Mouse (Mus musculus) stomach, embryonic 15.5 days (tissue): ENCODE data around the gene Clasp1. TPM values are rescaled to one million over a fixed set of nuclear protein-coding genes. Genes with fewer than 3 reads are reported as not detected.
A peak's percentile ranks its signal among the peaks of the same experiment; 100 is the strongest.

Experiments
- ATAC-seq: fragments of 200-750 bp; cut with Nextera tagmentation; 2 replicates; pipeline ENCODE4 v1.8.0; 2017; ENCODE audit warnings: low read depth, moderate number of reproducible peaks, moderate TSS enrichment; ENCODE audit not compliant: insufficient read depth, low FRiP score
- H3K27ac ChIP-seq: fragments of 300-500 bp; sonication (generic); 2 replicates; pipeline ENCODE4 v1.5.1; 2015; ENCODE audit warnings: mild to moderate bottlenecking, inconsistent platforms
- H3K27me3 ChIP-seq: fragments of 300-500 bp; sonication (generic); replicated peaks from 2 replicates; pipeline ENCODE4 v1.6.1; 2015; ENCODE audit warnings: inconsistent platforms
- H3K36me3 ChIP-seq: fragments of 300-500 bp; sonication (generic); 2 replicates; pipeline ENCODE4 v1.6.1; 2015; ENCODE audit warnings: inconsistent platforms
- H3K4me1 ChIP-seq: fragments of 300-500 bp; sonication (generic); 2 replicates; pipeline ENCODE4 v1.6.1; 2015; ENCODE audit warnings: inconsistent platforms
- H3K4me2 ChIP-seq: fragments of 300-500 bp; sonication (generic); 2 replicates; pipeline ENCODE4 v1.6.1; 2015; ENCODE audit warnings: mild to moderate bottlenecking, inconsistent platforms
- H3K4me3 ChIP-seq: fragments of 300-500 bp; sonication (generic); replicated peaks from 2 replicates; pipeline ENCODE4 v1.5.1; 2015; ENCODE audit warnings: inconsistent platforms
- H3K9ac ChIP-seq: fragments of 300-500 bp; sonication (generic); 2 replicates; pipeline ENCODE4 v1.6.1; 2015; ENCODE audit warnings: inconsistent platforms
- H3K9me3 ChIP-seq: fragments of 300-500 bp; sonication (generic); 2 replicates; pipeline ENCODE4 v1.6.1; 2016; ENCODE audit warnings: inconsistent platforms
- WGBS: fragments of 180-500 bp; shearing (Covaris S2); methylation state at CpG from one replicate; pipeline ENCODE4 v1.1.7; 2015; 5-methylcytosine and 5-hydroxymethylcytosine counted together
- polyA plus RNA-seq: library from polyadenylated mRNA; unstranded; fragments of >200 nt; fragmentation: Nextera tagmentation; extraction: Ambion mirVana; gene quantifications from 2 replicates; pipeline ENCODE4 v1.2.1, GENCODE M21; 2015

Clasp1 gene
- polyA plus RNA-seq, 1 experiment from 2014 or later, result 38.7 TPM

DNA sequence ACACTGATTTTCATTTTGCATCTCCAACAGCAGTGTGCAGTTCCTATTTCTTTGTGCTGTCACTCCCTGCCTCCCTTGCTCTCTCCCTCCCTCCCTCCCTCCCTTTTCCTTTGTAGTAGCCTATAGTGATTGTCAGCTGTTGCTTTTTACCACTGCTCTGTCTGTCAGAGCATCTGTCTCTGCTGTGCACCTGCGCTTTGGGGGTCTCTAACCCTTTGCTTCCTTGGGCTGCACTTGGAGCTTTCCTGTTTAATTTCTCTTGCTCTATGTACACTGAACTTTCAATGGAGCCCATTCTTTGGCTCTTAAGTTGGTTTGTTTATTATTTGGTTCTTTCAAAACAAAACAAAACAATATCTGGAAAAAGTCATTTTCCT lies 69.0 kb downstream of the Clasp1 start:
- 34% methylated on average over 1 of the region's 1 CpGs for WGBS
- Histone ChIP-seq H3K4me2 (peak overlapping the region; percentile 69; the same call in 1 of the 2 replicates), H3K9ac (no peak overlapping the region), H3K4me1 (0 out of 2 replicates have a peak, but pooled peaks cover 5% of the 10 kb centered on the region), H3K9me3 (no peaks in the 10 kb centered on the region), H3K27ac (peak overlapping the region; percentile 41; the same call in 1 of the 2 replicates), H3K27me3 (no peaks in the 10 kb centered on the region), H3K4me3 (no peak overlapping the region), H3K36me3 (peaks cover 20% of the 10 kb centered on the region; the same call in 1 of the 2 replicates)
- no peak for ATAC-seq

DNA sequence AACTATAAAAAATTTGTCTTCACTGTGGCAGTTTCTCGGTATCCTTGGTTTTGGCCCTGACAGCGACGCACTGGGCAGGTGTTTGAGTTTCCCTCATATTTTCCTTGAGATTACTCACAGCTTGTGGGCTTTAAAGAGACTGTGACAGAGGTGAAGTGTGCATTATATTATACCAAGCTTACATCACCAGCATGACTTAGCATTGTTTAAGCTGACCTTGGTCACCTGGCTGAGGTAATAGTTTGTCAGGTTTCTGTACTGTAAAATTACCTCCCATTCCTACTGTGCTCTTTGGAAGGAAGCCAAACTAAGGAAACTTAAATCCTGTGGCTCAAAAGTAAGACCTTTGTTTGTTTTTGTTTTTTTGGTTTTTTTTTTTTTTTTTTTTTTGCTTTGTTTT lies 69.4 kb downstream of the Clasp1 start:
- Histone ChIP-seq H3K9ac (no peak overlapping the region), H3K27me3 (no peaks in the 10 kb centered on the region), H3K27ac (peak overlapping the region; percentile 98), H3K36me3 (peaks cover 20% of the 10 kb centered on the region; the same call in 1 of the 2 replicates), H3K4me3 (no peak overlapping the region), H3K4me1 (0 out of 2 replicates have a peak, but pooled peaks cover 5% of the 10 kb centered on the region), H3K9me3 (no peaks in the 10 kb centered on the region), H3K4me2 (peak overlapping the region; percentile 69; the same call in 1 of the 2 replicates)
- ATAC-seq, result no peak
- 39% methylated on average over 3 of the region's 3 CpGs for WGBS

DNA sequence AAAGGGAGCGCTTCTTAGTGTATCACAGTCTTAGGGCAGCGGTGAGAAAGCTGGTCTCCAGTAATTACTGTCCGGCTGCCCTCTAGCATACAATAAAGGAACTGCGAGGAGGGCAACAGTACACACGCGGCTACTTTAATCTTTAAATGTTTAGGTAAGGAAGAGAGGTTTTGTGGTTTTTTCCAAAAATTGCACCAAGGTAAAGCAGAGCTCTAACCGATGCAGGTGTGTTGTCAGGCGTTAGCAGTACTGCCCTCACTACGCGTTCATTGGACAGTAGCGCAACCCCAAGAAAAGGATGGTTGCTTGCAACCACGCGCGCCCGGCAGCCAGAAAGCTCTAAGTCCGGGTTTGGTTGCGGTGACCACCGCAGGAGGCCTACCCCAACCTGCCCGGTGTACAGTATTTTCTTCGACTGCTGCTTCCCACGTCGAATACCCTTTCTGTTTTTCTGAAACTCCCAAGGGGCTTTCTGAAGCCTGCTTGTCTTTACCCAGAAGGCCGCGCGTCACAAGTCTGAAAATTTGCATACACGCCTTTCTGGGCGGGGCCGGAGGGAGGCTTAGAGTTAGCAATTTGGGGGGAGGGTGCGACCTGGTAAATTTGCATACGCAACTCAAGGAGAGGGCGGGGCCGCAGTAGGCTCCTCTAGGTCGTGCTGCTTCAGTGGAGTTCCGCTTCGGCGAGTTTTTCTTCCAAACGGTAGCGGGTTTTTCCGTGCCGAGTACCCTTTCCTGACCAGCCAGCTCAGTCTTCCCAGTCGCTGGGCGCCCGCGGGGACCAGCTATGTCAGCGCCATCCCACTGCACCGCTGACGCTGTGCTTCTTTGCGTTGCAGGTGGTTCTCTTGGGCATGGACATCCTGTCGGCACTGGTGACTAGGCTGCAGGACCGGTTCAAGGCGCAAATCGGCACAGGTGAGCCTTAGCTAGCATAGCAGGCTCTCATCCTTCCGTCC lies 70.4 kb downstream of the Clasp1 start:
- H3K4me3 ChIP-seq, result peak overlapping the region; percentile 55
- H3K4me2 ChIP-seq, result peak overlapping the region; percentile 69
- WGBS, result 1% methylated on average over 53 of the region's 53 CpGs
- H3K36me3 ChIP-seq, result peaks cover 25% of the 10 kb centered on the region; the same call in 1 of the 2 replicates
- H3K9me3 ChIP-seq, result no peaks in the 10 kb centered on the region
- 0 out of 2 replicates have a peak, but pooled peaks cover 5% of the 10 kb centered on the region for H3K4me1 ChIP-seq
- peak overlapping the region; percentile 32; the same call in 1 of the 2 replicates for H3K9ac ChIP-seq
- H3K27ac ChIP-seq, result peak overlapping the region; percentile 98
- no peaks in the 10 kb centered on the region for H3K27me3 ChIP-seq
- ATAC-seq, result peak; percentile 92

GRCm38 (mm10) chr1:118460716-118461115 lies 71.9 kb downstream of the Clasp1 start:
- H3K36me3 ChIP-seq, result peaks cover 37% of the 10 kb centered on the region; the same call in 1 of the 2 replicates
- H3K27ac ChIP-seq, result no peak overlapping the region
- 84% methylated on average over 5 of the region's 5 CpGs for WGBS
- no peak overlapping the region for H3K4me2 ChIP-seq
- ATAC-seq, result no peak
- H3K9me3 ChIP-seq, result no peaks in the 10 kb centered on the region
- H3K4me1 ChIP-seq, result 0 out of 2 replicates have a peak, but pooled peaks cover 5% of the 10 kb centered on the region
- no peaks in the 10 kb centered on the region for H3K27me3 ChIP-seq
- H3K4me3 ChIP-seq, result no peak overlapping the region
- no peak overlapping the region for H3K9ac ChIP-seq

DNA sequence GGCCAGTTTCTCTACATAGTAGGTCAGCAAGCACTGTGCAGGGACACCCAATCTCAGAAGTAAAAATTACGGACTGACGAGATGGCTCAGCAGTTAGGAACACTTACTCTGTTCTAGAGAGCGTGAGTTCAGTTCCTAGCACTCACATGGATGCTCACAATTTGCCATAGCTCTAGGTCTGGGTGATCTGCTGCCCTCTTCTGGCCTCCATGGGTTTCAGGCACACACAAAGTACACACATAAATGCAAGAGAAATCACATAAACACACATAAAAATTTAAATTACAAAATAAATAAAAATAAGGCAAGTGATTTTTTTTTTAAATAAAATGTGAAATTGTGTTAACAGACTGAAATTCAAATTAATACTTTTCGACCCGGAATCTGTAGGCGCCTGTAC lies 77.2 kb downstream of the Clasp1 start:
- WGBS, result 97% methylated on average over 6 of the region's 6 CpGs
- Histone ChIP-seq H3K36me3 (peaks cover 40% of the 10 kb centered on the region), H3K4me2 (no peak overlapping the region), H3K9me3 (no peaks in the 10 kb centered on the region), H3K4me1 (no peaks in the 10 kb centered on the region), H3K27me3 (no peaks in the 10 kb centered on the region), H3K9ac (no peak overlapping the region), H3K4me3 (no peak overlapping the region), H3K27ac (no peak overlapping the region)
- no peak for ATAC-seq

DNA sequence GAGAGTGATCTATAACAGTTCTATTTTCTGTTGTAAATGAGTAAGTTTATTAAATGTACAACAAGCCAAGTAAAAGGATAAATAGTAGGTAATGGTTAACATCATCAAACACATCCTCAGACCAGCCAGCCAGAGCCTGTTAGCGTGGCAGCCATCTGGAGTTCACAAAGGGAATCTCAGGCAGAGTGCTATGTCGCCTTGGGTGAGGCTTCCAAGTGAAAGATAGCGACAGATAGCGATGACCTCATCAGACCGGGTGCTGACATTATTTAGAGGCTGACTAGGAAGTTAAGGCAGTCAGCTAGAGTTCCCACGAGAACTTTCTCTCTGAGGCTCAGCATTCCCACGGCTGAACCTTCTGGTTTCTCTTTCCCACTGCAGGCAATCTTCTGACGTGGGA lies 83.5 kb downstream of the Clasp1 start:
- 74% methylated on average over 8 of the region's 8 CpGs for WGBS
- H3K4me1 ChIP-seq, result no peaks in the 10 kb centered on the region
- no peak overlapping the region for H3K27ac ChIP-seq
- no peaks in the 10 kb centered on the region for H3K9me3 ChIP-seq
- no peak overlapping the region for H3K4me2 ChIP-seq
- H3K9ac ChIP-seq, result no peak overlapping the region
- ATAC-seq, result no peak
- no peaks in the 10 kb centered on the region for H3K27me3 ChIP-seq
- peaks cover 8% of the 10 kb centered on the region; the same call in 1 of the 2 replicates for H3K36me3 ChIP-seq
- no peak overlapping the region for H3K4me3 ChIP-seq

DNA sequence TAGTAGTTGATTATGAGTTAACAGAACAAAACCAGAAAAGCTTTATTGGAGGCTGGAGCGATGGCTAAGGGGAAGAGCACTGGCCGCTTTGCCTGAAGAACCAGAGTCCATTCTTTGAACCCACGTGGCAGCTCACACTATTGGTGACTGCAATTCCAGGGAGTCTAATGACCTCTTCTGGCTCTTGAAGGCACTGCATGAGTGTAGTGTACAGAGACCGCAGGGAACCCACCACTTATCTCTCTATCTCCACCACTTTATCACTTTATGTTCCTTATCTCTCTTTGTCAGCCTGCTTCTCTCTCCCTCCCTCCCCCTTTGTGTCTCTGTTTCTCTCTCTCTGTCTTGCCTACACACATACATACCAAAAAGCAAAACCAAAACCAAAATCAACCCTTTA lies 88.1 kb downstream of the Clasp1 start:
- Histone ChIP-seq H3K36me3 (peaks cover 7% of the 10 kb centered on the region; the same call in 1 of the 2 replicates), H3K9me3 (no peaks in the 10 kb centered on the region), H3K4me3 (no peak overlapping the region), H3K9ac (no peak overlapping the region), H3K27me3 (no peaks in the 10 kb centered on the region), H3K4me2 (no peak overlapping the region), H3K4me1 (no peaks in the 10 kb centered on the region; the same call in 1 of the 2 replicates), H3K27ac (no peak overlapping the region)
- 42% methylated on average over 4 of the region's 4 CpGs for WGBS
- peak; percentile 59; the same call in 1 of the 2 replicates for ATAC-seq

- H3K9me3 ChIP-seq, result no peaks in the 10 kb centered on the region
- no peak overlapping the region for H3K4me2 ChIP-seq
- no peak for ATAC-seq
- no peak overlapping the region for H3K4me3 ChIP-seq
- 72% methylated on average over 4 of the region's 4 CpGs for WGBS
- H3K4me1 ChIP-seq, result peaks cover 2% of the 10 kb centered on the region; the same call in 1 of the 2 replicates
- H3K27ac ChIP-seq, result no peak overlapping the region
- H3K9ac ChIP-seq, result no peak overlapping the region
- no peaks in the 10 kb centered on the region for H3K27me3 ChIP-seq
- peaks cover 4% of the 10 kb centered on the region; the same call in 1 of the 2 replicates for H3K36me3 ChIP-seq
Measured at GRCm38 (mm10) chr1:118479246-118479645, 90.4 kb downstream of the Clasp1 start.

DNA sequence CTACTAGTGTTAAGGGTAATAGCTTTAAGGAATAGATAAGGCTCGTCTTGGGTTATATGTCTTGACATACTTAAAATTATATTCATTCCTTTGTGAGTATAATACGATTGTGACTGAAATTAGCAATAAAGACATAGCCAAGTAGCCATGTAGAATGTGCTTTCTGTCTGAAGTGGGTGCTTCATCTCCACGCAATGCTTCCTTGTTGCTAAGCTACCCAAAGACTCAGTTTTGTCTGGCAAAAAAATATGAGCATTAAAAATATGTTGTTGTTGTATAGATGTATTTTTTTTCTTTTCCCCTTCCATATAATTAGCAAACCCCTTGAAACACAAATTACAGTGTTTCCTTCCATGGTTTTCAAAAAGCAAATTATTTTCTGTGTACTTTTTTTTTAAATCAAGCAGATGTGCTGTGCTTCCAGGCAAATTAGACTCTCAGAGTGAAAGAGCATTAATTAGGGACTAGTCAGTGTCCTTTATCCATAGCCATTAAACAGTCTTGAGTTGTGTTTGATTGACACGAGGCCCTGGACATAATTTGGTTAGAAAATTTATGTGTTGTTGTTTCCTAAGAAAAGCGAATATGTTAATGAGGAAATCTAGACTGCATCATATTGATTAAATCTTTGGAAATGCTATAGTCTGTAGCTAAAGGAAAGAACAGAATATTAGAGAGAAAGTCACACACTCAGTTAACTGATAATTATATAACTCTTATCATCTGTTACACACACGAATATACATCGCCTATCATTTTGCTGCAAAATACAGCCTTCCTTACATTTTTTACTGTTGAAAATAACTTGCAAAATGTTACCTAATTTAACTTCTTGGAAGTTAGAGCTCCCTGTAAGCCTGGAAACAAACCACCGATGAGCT lies 91.9 kb downstream of the Clasp1 start:
- H3K4me2 ChIP-seq, result no peak overlapping the region
- peaks cover 2% of the 10 kb centered on the region; the same call in 1 of the 2 replicates for H3K4me1 ChIP-seq
- no peaks in the 10 kb centered on the region for H3K27me3 ChIP-seq
- no peak overlapping the region for H3K4me3 ChIP-seq
- H3K9ac ChIP-seq, result no peak overlapping the region
- no peaks in the 10 kb centered on the region for H3K36me3 ChIP-seq
- no peak overlapping the region for H3K27ac ChIP-seq
- H3K9me3 ChIP-seq, result no peaks in the 10 kb centered on the region
- no peak for ATAC-seq
- 75% methylated on average over 8 of the region's 8 CpGs for WGBS

DNA sequence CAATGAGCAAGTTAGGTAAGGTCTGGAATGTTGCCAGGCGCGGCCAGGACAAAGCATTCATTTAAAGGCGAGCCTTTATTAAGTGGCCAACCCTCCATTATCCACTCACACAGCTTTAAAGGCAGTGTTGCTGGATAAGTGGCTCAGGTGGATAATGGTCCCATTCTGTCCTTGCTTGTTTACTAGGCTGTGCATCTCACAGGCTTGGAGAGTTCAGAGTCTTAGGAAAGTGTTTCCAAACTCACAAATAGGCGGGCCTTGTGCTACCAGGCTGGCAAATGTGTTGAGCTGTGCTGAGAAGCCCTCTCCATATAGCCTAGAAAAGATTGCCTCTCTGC lies 92.5 kb downstream of the Clasp1 start:
- no peak for ATAC-seq
- H3K4me2 ChIP-seq, result no peak overlapping the region
- H3K9me3 ChIP-seq, result no peaks in the 10 kb centered on the region
- H3K27ac ChIP-seq, result no peak overlapping the region
- no peaks in the 10 kb centered on the region for H3K27me3 ChIP-seq
- 50% methylated on average over 4 of the region's 4 CpGs for WGBS
- peaks cover 2% of the 10 kb centered on the region; the same call in 1 of the 2 replicates for H3K4me1 ChIP-seq
- no peaks in the 10 kb centered on the region for H3K36me3 ChIP-seq
- H3K9ac ChIP-seq, result no peak overlapping the region
- no peak overlapping the region for H3K4me3 ChIP-seq

DNA sequence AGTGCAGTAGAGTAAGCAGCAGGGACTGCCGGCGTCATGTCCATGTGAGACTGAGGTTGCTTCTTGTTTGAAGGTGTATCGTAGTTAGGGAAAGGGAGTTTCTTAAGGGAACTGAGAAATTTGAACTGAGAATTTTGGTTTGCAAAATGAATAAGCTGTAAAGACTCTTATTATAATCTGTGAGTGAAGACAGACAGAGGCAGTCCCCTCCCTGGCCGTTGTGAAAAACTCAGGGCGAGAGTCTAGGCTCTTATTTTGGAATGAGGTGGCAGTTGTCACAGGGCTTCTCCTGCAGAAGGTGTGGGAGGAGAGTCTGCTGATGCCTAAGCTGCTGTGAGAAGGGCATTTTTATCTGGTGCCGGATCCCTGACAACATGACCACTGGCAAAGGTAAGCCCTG lies 92.8 kb downstream of the Clasp1 start:
- no peak overlapping the region for H3K4me3 ChIP-seq
- no peak overlapping the region for H3K27ac ChIP-seq
- no peaks in the 10 kb centered on the region for H3K36me3 ChIP-seq
- no peak for ATAC-seq
- H3K4me2 ChIP-seq, result no peak overlapping the region
- H3K9me3 ChIP-seq, result no peaks in the 10 kb centered on the region
- 63% methylated on average over 6 of the region's 6 CpGs for WGBS
- H3K9ac ChIP-seq, result no peak overlapping the region
- peaks cover 2% of the 10 kb centered on the region; the same call in 1 of the 2 replicates for H3K4me1 ChIP-seq
- no peaks in the 10 kb centered on the region for H3K27me3 ChIP-seq
